Mouse (Mus musculus): ENCODE data around the gene Gpatch1. TPM values are rescaled to one million over a fixed set of nuclear protein-coding genes. Genes with fewer than 3 reads are reported as not detected.

Gene Gpatch1
- polyA plus RNA-seq, 2 experiments = 3.7 to 5.4 TPM

DNA sequence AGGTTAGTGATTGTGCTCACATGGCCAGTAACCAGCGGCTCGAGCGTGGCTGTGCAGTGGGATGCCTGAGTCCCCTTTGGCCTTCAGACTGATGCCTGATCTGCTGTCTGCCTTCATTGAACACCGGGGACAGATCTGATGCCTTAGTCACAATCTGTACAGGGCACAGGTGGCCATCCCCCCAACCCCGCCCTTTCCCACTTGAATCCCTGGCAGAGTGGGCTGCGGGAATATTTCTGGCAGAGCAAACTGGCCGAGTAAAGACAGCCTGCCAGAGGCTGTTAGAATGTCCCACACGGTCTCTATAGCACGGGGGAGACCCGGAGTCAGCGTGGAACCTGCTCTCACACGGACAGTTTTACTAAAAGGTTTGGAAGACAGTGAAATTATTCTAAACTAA lies 39.4 kb upstream of the Gpatch1 start:
- no peaks in the 10 kb centered on the region for H3K9me3 ChIP-seq (ENCODE audit: control insufficient read depth, low read length)
- H3K4me2 ChIP-seq (ENCODE audit: low read depth) = no peak overlapping the region
- DNase-seq (ENCODE audit: low read depth in 3 of 3, low spot score in 3 of 3) = no peak
- peaks cover 0 to 2% of the 10 kb centered on the region in 2 experiments; a peak in 1 of 4 replicates for H3K4me1 ChIP-seq (replicated peaks; ENCODE audit: control insufficient read depth in 2 of 2, insufficient read depth in 2 of 2, low read length in 1 of 2)
- no peak overlapping the region for H3K9ac ChIP-seq (replicated peaks)
- no peak for TF ChIP-seq CTCF (IDR thresholded peaks at IDR 0.05; ENCODE audit: low read depth)
- TF ChIP-seq EP300 (IDR thresholded peaks at IDR 0.05; ENCODE audit: low read depth) = no peak
- no peak for ATAC-seq (ENCODE audit: insufficient read depth)
- WGBS (ENCODE audit: insufficient replicate concordance) = 73% methylated on average over 12 of the region's 12 CpGs
- no peaks in the 10 kb centered on the region for H3K27me3 ChIP-seq (ENCODE audit: control insufficient read depth, insufficient read depth, low read length)
- H3K27ac ChIP-seq = no peak overlapping the region
- H3K36me3 ChIP-seq (replicated peaks; ENCODE audit: control insufficient read depth, insufficient read depth, low read depth) = no peaks in the 10 kb centered on the region
- no peak overlapping the region for H3K4me3 ChIP-seq (ENCODE audit: insufficient read depth in 1 of 2, low read depth in 2 of 2, low read length in 2 of 2)

GRCm38 (mm10) chr7:35355303-35355872 lies 37.1 kb upstream of the Gpatch1 start:
- Histone ChIP-seq H3K4me2 (ENCODE audit: low read depth) (no peak overlapping the region), H3K36me3 (replicated peaks; ENCODE audit: control insufficient read depth, insufficient read depth, low read depth) (no peaks in the 10 kb centered on the region), H3K9me3 (ENCODE audit: control insufficient read depth, low read length) (no peaks in the 10 kb centered on the region), H3K4me3 (ENCODE audit: insufficient read depth in 1 of 2, low read depth in 2 of 2, low read length in 2 of 2) (no peak overlapping the region), H3K9ac (replicated peaks) (no peak overlapping the region), H3K4me1 (replicated peaks; ENCODE audit: control insufficient read depth in 2 of 2, insufficient read depth in 2 of 2, low read length in 1 of 2) (peaks cover 0 to 3% of the 10 kb centered on the region in 2 experiments; a peak in 1 of 4 replicates), H3K27ac (no peak overlapping the region), H3K27me3 (ENCODE audit: control insufficient read depth, insufficient read depth, low read length) (no peaks in the 10 kb centered on the region)
- WGBS (ENCODE audit: insufficient replicate concordance) = 50% methylated on average over 5 of the region's 5 CpGs
- DNase-seq (ENCODE audit: low read depth in 3 of 3, low spot score in 3 of 3) = no peak
- TF ChIP-seq CTCF (IDR thresholded peaks at IDR 0.05; ENCODE audit: low read depth) = no peak
- TF ChIP-seq EP300 (IDR thresholded peaks at IDR 0.05; ENCODE audit: low read depth) = no peak
- ATAC-seq (ENCODE audit: insufficient read depth) = no peak

DNA sequence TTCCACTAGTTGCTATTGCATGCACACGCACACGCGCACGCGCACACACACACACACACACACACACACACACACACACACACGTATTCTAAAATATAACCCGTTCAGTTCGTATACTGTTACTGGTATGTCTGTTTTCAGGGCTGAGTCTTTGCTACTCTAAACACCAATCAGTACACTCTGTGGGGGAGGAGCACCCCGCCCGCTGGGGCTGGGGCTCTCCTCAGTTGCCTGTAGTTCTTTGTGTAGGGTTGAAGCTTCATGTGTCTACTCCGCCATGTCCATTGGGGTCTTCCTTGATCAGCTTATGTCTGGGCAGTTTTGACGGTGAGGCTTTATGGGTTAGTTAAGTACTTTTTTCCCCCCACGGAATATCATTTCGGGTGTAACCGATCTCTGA lies 35.1 kb upstream of the Gpatch1 start:
- Histone ChIP-seq H3K36me3 (replicated peaks; ENCODE audit: control insufficient read depth, insufficient read depth, low read depth) (no peaks in the 10 kb centered on the region), H3K9ac (replicated peaks) (no peak overlapping the region), H3K4me3 (ENCODE audit: insufficient read depth in 1 of 2, low read depth in 2 of 2, low read length in 2 of 2) (no peak overlapping the region), H3K27me3 (ENCODE audit: control insufficient read depth, insufficient read depth, low read length) (no peaks in the 10 kb centered on the region), H3K9me3 (ENCODE audit: control insufficient read depth, low read length) (no peaks in the 10 kb centered on the region), H3K27ac (no peak overlapping the region), H3K4me1 (replicated peaks; ENCODE audit: control insufficient read depth in 2 of 2, insufficient read depth in 2 of 2, low read length in 1 of 2) (peaks cover 0 to 7% of the 10 kb centered on the region in 2 experiments; a peak in 1 of 4 replicates), H3K4me2 (ENCODE audit: low read depth) (no peak overlapping the region)
- no peak for TF ChIP-seq EP300 (IDR thresholded peaks at IDR 0.05; ENCODE audit: low read depth)
- TF ChIP-seq CTCF (IDR thresholded peaks at IDR 0.05; ENCODE audit: low read depth) = no peak
- ATAC-seq (ENCODE audit: insufficient read depth) (no peak), DNase-seq (ENCODE audit: low read depth in 3 of 3, low spot score in 3 of 3) (no peak)
- WGBS (ENCODE audit: insufficient replicate concordance) = 86% methylated on average over 15 of the region's 15 CpGs

- 58% methylated on average over 3 of the region's 3 CpGs for WGBS (ENCODE audit: insufficient replicate concordance)
These were observed 32.9 kb upstream of the Gpatch1 start for GRCm38 (mm10) chr7:35351155-35351554.

GRCm38 (mm10) chr7:35349886-35350684 lies 31.8 kb upstream of the Gpatch1 start:
- Histone ChIP-seq H3K4me3 (ENCODE audit: insufficient read depth in 1 of 2, low read depth in 2 of 2, low read length in 2 of 2) (no peak overlapping the region), H3K27me3 (ENCODE audit: control insufficient read depth, insufficient read depth, low read length) (no peaks in the 10 kb centered on the region), H3K36me3 (replicated peaks; ENCODE audit: control insufficient read depth, insufficient read depth, low read depth) (no peaks in the 10 kb centered on the region), H3K4me1 (replicated peaks; ENCODE audit: control insufficient read depth in 2 of 2, insufficient read depth in 2 of 2, low read length in 1 of 2) (peaks cover 7 to 16% of the 10 kb centered on the region in 2 experiments), H3K4me2 (ENCODE audit: low read depth) (no peak overlapping the region), H3K9me3 (ENCODE audit: control insufficient read depth, low read length) (no peaks in the 10 kb centered on the region), H3K27ac (no peak overlapping the region), H3K9ac (replicated peaks) (no peak overlapping the region)
- DNase-seq (ENCODE audit: low read depth in 3 of 3, low spot score in 3 of 3) = peak in 1 of 3 experiments; percentile 15
- 58% methylated on average over 8 of the region's 8 CpGs for whole genome bisulfite sequencing (ENCODE audit: insufficient replicate concordance)
- ATAC-seq (ENCODE audit: insufficient read depth) = peak; percentile 58
- TF ChIP-seq EP300 (IDR thresholded peaks at IDR 0.05; ENCODE audit: low read depth) (no peak), CTCF (IDR thresholded peaks at IDR 0.05; ENCODE audit: low read depth) (no peak)

More at GRCm38 (mm10) chr7:35351155-35351554, 32.9 kb upstream of the Gpatch1 start:
- H3K36me3 ChIP-seq (replicated peaks; ENCODE audit: control insufficient read depth, insufficient read depth, low read depth) = no peaks in the 10 kb centered on the region
- H3K4me3 ChIP-seq (ENCODE audit: insufficient read depth in 1 of 2, low read depth in 2 of 2, low read length in 2 of 2) = no peak overlapping the region
- no peak overlapping the region for H3K27ac ChIP-seq
- DNase-seq (ENCODE audit: low read depth in 3 of 3, low spot score in 3 of 3) (no peak), ATAC-seq (ENCODE audit: insufficient read depth) (no peak)
- no peak overlapping the region for H3K9ac ChIP-seq (replicated peaks)
- no peaks in the 10 kb centered on the region for H3K9me3 ChIP-seq (ENCODE audit: control insufficient read depth, low read length)
- no peak overlapping the region for H3K4me2 ChIP-seq (ENCODE audit: low read depth)
- TF ChIP-seq CTCF (IDR thresholded peaks at IDR 0.05; ENCODE audit: low read depth) (no peak), EP300 (IDR thresholded peaks at IDR 0.05; ENCODE audit: low read depth) (no peak)
- peaks cover 7 to 16% of the 10 kb centered on the region in 2 experiments for H3K4me1 ChIP-seq (replicated peaks; ENCODE audit: control insufficient read depth in 2 of 2, insufficient read depth in 2 of 2, low read length in 1 of 2)
- H3K27me3 ChIP-seq (ENCODE audit: control insufficient read depth, insufficient read depth, low read length) = no peaks in the 10 kb centered on the region

Data from liver, embryonic 14.5 days (tissue).